Mouse (Mus musculus) intestine, embryonic 14.5 days (tissue): ENCODE measurements around the gene Map3k14. TPM values are rescaled to one million over a fixed set of nuclear protein-coding genes. Genes with fewer than 3 reads are reported as not detected.

Source experiments
- ATAC-seq: fragments of 200-750 bp; cut with Nextera tagmentation; replicated peaks from 2 replicates; pipeline ENCODE4 v1.8.0; 2017; ENCODE audit warnings: low read depth, moderate number of reproducible peaks, moderate TSS enrichment, moderate library complexity; ENCODE audit not compliant: low FRiP score, low TSS enrichment
- DNase-seq: peaks from one replicate; pipeline ENCODE4 v3.0.0-alpha.2; 2018; ENCODE audit warnings: low spot score
- H3K27ac ChIP-seq: fragments of 300-500 bp; sonication (generic); 2 replicates; pipeline ENCODE4 v1.5.1; 2014; ENCODE audit warnings: low read depth, mild to moderate bottlenecking, control low read depth
- H3K27me3 ChIP-seq: fragments of 300-500 bp; sonication (generic); replicated peaks from 2 replicates; pipeline ENCODE4 v1.6.1; 2014; ENCODE audit warnings: low read length, control low read depth; ENCODE audit not compliant: control insufficient read depth, insufficient read depth
- H3K36me3 ChIP-seq: fragments of 300-500 bp; sonication (generic); 2 replicates; pipeline ENCODE4 v1.6.1; 2014; ENCODE audit warnings: low read length, control low read depth; ENCODE audit not compliant: control insufficient read depth, insufficient read depth
- H3K4me1 ChIP-seq: fragments of 300-500 bp; sonication (generic); replicated peaks from 2 replicates; pipeline ENCODE4 v1.6.1; 2014; ENCODE audit warnings: low read length, control low read depth, mixed read lengths; ENCODE audit not compliant: control insufficient read depth, insufficient read depth
- H3K4me2 ChIP-seq: fragments of 300-500 bp; sonication (generic); 2 replicates; pipeline ENCODE4 v1.6.1; 2014; ENCODE audit warnings: low read length
- H3K4me3 ChIP-seq: fragments of 300-500 bp; sonication (generic); 2 replicates; pipeline ENCODE4 v1.5.1; 2014; ENCODE audit warnings: low read depth, low read length, control low read depth, mixed read lengths
- H3K9ac ChIP-seq: fragments of 300-500 bp; sonication (generic); 2 replicates; pipeline ENCODE4 v1.6.1; 2014; ENCODE audit warnings: mild to moderate bottlenecking, low read length
- H3K9me3 ChIP-seq: fragments of 300-500 bp; sonication (generic); 2 replicates; pipeline ENCODE4 v1.6.1; 2016; ENCODE audit warnings: low read length, control low read depth; ENCODE audit not compliant: control insufficient read depth
- WGBS: fragments of 180-500 bp; shearing (Covaris S2); extraction: QIAGEN DNeasy Blood & Tissue Kit; methylation state at CpG from one replicate; pipeline ENCODE4 v1.1.7; 2014; 5-methylcytosine and 5-hydroxymethylcytosine counted together
- polyA plus RNA-seq: library from polyadenylated mRNA; unstranded; fragments of >200 nt; fragmentation: Nextera tagmentation; extraction: Ambion mirVana; gene quantifications from 2 replicates; pipeline ENCODE4 v1.2.1, GENCODE M21; 2014

Gene Map3k14
- polyA plus RNA-seq, 1 experiment from 2014 or later = 3.7 TPM

DNA sequence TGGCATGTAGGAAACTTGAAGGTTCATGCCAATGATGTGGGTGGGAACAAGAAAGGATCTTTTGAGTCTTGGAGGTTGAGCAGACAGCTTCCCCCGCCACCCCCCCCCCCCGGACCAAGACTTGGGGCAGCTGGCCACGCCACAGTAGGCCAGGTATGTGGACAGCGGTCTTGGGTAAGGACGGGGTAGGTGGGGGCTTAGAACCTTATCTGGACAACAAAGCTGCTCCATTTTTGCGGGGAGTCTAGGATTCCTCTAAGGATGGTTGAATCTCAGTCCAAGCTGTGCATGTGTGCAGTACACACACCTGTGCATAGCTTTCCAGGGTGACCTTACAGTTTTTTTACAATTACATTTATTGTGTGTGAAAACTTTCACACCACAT, 48.8 kb downstream of the Map3k14 start:
- H3K27ac ChIP-seq = no peak overlapping the region
- 31% methylated on average over 6 of the region's 6 CpGs for WGBS
- peak overlapping the region; percentile 33 for H3K4me3 ChIP-seq
- ATAC-seq = no peak
- no peak for DNase-seq
- H3K27me3 ChIP-seq = no peaks in the 10 kb centered on the region
- H3K9me3 ChIP-seq = no peaks in the 10 kb centered on the region
- no peaks in the 10 kb centered on the region for H3K4me1 ChIP-seq
- peaks cover 23% of the 10 kb centered on the region for H3K36me3 ChIP-seq
- peak overlapping the region; percentile 64 for H3K4me2 ChIP-seq
- H3K9ac ChIP-seq = peak overlapping the region; percentile 5; the same call in 1 of the 2 replicates

DNA sequence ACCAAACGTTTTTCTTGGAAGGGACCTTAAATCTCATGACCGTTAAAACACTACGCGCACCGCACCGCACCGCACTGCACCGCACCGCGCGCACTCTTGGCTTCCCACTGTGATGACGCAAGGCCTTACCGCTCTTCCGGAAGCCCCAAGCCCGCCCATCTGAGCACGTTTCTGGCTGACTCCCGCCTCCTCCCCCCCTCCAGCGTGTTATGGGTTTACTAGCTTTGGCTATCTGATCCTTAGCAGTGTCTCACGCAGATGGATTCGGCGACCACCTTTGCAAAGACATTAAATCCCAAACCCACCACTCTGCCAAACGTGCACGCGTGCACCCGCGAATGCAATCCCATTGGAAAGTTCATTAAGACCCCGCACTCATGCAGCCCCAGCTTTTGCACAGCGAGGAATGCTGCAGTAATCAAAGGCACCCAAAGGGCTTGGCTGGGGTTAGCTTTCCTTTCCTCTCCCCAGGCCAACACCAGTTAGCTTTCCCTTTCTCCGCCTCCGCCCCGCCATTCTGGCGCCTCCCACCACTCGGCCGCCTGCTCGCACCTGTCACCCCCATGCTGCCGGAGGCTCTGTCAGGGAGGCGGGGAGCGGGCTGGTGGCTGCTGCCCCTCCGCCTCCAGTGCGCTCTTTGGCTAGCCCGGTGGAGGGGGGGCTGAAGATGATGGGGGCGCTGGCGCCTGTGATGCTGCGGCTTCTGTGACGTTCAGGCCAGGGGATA, 49.3 kb downstream of the Map3k14 start, which contains the start of gene Spata32:
TSS of gene Spata32 (minus strand) at position 643 of the 727 bp plus-strand sequence.
- Histone ChIP-seq H3K27me3 (no peaks in the 10 kb centered on the region), H3K9me3 (no peaks in the 10 kb centered on the region), H3K4me3 (peak within 1 kb of the TSS; percentile 33), H3K4me1 (no peaks in the 10 kb centered on the region), H3K27ac (no peak within 1 kb of the TSS), H3K9ac (peak within 1 kb of the TSS; percentile 5; the same call in 1 of the 2 replicates), H3K36me3 (peaks cover 19% of the 10 kb centered on the region), H3K4me2 (peak within 1 kb of the TSS; percentile 64)
- ATAC-seq (peak; percentile 65), DNase-seq (peak; percentile 78)
- under 1% methylated on average over 45 of the region's 45 CpGs for WGBS

DNA sequence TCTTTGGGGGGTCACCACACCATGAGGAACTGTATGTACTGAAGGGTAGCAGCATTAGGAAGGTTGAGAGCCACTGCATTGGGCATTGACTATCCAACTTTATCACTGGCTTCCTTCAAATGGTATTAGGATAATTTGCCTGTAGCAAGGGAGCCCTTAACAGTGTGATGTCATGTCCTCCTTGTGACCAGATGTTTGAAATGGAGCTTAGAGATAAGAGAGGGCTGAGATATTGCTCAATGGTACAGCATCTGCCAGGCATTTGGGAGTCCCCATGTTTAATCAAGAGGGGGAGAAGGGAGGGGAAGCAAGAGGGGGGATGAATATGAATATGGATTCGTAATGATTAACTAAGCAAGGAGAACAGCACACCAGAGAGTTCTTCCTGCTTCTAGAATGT, 51.9 kb downstream of the Map3k14 start:
- no peaks in the 10 kb centered on the region for H3K4me1 ChIP-seq
- no peaks in the 10 kb centered on the region for H3K27me3 ChIP-seq
- H3K36me3 ChIP-seq = peaks cover 11% of the 10 kb centered on the region
- ATAC-seq = no peak
- 75% methylated on average over 1 of the region's 1 CpGs for WGBS
- H3K27ac ChIP-seq = no peak overlapping the region
- no peaks in the 10 kb centered on the region for H3K9me3 ChIP-seq
- no peak overlapping the region for H3K4me2 ChIP-seq
- H3K4me3 ChIP-seq = no peak overlapping the region
- no peak overlapping the region for H3K9ac ChIP-seq
- DNase-seq = no peak

DNA sequence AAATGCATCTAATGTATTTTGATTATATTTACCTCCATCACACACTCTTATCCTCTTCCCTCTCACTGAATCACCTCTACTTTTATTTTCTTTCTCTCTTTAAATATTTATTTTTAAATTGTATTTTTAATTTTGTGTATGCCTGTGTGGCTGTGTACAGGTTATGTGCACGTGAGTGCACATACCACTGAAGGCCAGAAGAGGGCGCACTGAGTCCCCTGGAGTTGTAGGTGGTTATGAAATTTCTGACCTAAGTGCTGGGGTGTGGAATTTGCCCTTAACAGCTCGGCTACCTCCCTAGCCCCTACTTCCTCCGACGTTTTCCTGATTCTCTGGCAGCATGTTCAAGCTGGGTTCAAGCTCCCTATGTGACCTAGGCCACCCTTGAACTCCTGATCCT, 53.6 kb downstream of the Map3k14 start:
- DNase-seq = no peak
- ATAC-seq = no peak
- H3K9me3 ChIP-seq = no peaks in the 10 kb centered on the region
- no peak overlapping the region for H3K4me2 ChIP-seq
- H3K36me3 ChIP-seq = no peaks in the 10 kb centered on the region
- no peaks in the 10 kb centered on the region for H3K27me3 ChIP-seq
- no peak overlapping the region for H3K27ac ChIP-seq
- no peaks in the 10 kb centered on the region for H3K4me1 ChIP-seq
- 94% methylated on average over 5 of the region's 5 CpGs for WGBS
- no peak overlapping the region for H3K4me3 ChIP-seq
- H3K9ac ChIP-seq = no peak overlapping the region

DNA sequence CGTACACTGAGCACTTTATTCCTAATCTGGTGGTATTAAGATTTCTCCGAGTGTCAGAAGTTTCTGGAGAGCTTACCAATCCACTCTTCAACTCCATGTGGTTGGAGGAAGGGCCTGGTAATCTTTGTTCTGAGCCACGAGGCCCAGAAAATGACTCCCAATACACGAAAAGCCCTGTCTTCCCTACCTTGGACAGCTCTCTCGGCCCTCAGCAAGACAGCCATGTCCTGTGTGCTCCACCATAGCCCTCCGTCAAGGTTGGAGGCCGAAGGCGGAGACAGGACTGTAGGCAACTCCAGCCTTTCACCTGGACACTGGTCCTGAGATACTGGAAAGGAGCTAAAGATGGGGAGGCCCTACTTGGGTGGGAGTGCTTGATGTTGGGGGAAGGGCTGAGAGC, 57.0 kb downstream of the Map3k14 start:
- Histone ChIP-seq H3K27me3 (no peaks in the 10 kb centered on the region), H3K36me3 (no peaks in the 10 kb centered on the region), H3K4me2 (no peak overlapping the region), H3K9ac (no peak overlapping the region), H3K9me3 (no peaks in the 10 kb centered on the region), H3K4me1 (no peaks in the 10 kb centered on the region), H3K27ac (no peak overlapping the region), H3K4me3 (no peak overlapping the region)
- no peak for ATAC-seq
- 63% methylated on average over 8 of the region's 8 CpGs for WGBS
- no peak for DNase-seq

DNA sequence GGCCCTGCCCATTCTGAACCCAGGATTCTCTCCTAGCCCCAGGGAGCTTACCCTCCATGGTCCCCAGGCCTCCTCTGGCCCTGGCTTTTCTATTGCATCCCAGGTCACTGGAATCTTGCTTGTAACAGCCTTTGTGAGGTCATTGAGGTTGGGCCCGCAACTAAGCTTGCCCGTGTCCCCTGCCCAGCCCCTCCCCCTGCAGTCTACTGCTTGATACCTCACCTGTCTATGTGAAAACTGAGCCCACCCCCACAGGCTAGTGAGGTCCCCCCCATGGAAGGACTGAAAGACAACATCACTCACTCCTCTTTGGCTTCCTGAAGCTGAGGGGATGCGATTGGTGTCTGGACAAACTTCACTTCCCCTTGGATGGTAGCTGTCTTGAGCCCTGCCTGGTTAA, 58.8 kb downstream of the Map3k14 start, which contains the start of gene 1700023F06Rik:
TSS of gene 1700023F06Rik (minus strand) at position 101 of the 400 bp plus-strand sequence.
- WGBS = 84% methylated on average over 3 of the region's 3 CpGs
- Histone ChIP-seq H3K4me1 (no peaks in the 10 kb centered on the region), H3K4me2 (no peak within 1 kb of the TSS), H3K9ac (no peak within 1 kb of the TSS), H3K9me3 (no peaks in the 10 kb centered on the region), H3K4me3 (no peak within 1 kb of the TSS), H3K27ac (no peak within 1 kb of the TSS), H3K27me3 (no peaks in the 10 kb centered on the region), H3K36me3 (no peaks in the 10 kb centered on the region)
- ATAC-seq (no peak), DNase-seq (no peak)

DNA sequence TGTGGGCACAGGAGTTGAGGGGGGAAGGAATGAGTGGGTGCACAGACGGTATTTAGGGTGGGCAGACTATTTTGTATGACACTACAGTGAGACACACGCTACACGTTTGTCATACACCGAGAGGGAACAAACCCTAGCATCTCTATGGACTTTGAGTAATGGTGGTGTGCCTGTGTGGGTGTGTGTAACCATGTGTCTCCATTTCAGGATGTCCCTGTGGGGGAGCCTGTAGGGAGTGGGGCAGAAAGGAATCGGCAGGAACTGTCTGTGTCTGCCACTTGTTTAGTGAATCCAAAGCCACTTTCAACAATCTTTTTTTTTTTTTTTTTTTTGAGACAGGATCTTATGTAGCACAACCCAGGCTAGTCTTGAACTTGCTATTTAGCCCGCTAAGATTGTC, 61.1 kb downstream of the Map3k14 start:
- DNase-seq (no peak), ATAC-seq (no peak)
- no peak overlapping the region for H3K9ac ChIP-seq
- no peaks in the 10 kb centered on the region for H3K36me3 ChIP-seq
- H3K27me3 ChIP-seq = no peaks in the 10 kb centered on the region
- no peak overlapping the region for H3K27ac ChIP-seq
- 92% methylated on average over 6 of the region's 6 CpGs for WGBS
- 0 out of 2 replicates have a peak, but pooled peaks cover 3% of the 10 kb centered on the region for H3K4me1 ChIP-seq
- H3K4me3 ChIP-seq = no peak overlapping the region
- H3K4me2 ChIP-seq = no peak overlapping the region
- no peaks in the 10 kb centered on the region for H3K9me3 ChIP-seq

DNA sequence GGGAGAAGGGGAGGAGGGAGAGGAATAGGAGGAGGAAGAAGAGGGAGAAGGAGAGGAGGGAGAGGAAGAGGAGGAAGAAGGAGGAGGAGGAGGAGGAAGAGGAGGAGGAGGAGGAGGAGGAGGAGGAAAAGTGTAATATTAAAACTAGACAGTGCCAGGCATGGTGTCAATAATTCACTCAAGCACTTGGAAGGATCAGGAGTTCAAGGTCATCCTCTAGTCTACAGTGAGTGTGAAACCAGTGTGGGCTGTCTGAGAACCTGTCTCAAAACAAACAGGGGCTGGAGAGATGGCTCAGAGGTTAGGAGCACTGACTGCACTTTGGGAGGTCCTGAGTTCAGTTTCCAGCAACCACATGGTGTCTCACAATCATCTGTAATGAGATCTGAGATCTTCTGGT, 64.9 kb downstream of the Map3k14 start:
- H3K27ac ChIP-seq = no peak overlapping the region
- DNase-seq (no peak), ATAC-seq (no peak)
- peaks cover 16% of the 10 kb centered on the region; the same call in 1 of the 2 replicates for H3K4me1 ChIP-seq
- H3K4me2 ChIP-seq = no peak overlapping the region
- H3K4me3 ChIP-seq = no peak overlapping the region
- H3K9ac ChIP-seq = no peak overlapping the region
- no peaks in the 10 kb centered on the region for H3K36me3 ChIP-seq
- peaks cover 36% of the 10 kb centered on the region for H3K27me3 ChIP-seq
- H3K9me3 ChIP-seq = no peaks in the 10 kb centered on the region

DNA sequence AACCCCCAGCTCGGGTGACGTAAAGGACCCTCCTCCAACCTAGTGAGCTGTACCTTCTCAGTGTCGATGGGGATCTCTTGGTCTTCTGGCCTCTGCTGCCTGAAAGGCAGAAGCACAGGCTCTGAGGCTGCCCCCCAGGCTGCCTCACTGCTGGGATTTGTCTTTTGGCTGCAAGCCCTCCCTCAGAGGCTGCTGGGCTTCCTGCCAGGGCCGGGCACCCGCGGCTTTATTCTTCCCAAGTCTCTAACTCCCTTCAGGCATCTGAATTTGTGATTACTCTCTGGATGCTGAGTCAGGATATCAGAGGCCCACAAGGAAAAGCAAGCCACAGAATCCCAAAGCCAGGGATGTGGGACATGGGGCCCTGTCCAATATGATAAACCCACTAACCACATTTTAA, 65.6 kb downstream of the Map3k14 start:
- H3K4me3 ChIP-seq = no peak overlapping the region
- no peaks in the 10 kb centered on the region for H3K9me3 ChIP-seq
- WGBS = 28% methylated on average over 6 of the region's 6 CpGs
- H3K4me2 ChIP-seq = no peak overlapping the region
- ATAC-seq (no peak), DNase-seq (no peak)
- H3K4me1 ChIP-seq = peaks cover 16% of the 10 kb centered on the region; the same call in 1 of the 2 replicates
- H3K27me3 ChIP-seq = peaks cover 42% of the 10 kb centered on the region
- H3K9ac ChIP-seq = no peak overlapping the region
- no peak overlapping the region; the same call in 1 of the 2 replicates for H3K27ac ChIP-seq
- H3K36me3 ChIP-seq = no peaks in the 10 kb centered on the region
